Mouse (Mus musculus) gastrocnemius, postnatal 25 days (tissue): ENCODE results near the gene Acox1. TPM values are rescaled to one million over a fixed set of nuclear protein-coding genes. Genes with fewer than 3 reads are reported as not detected.

Experiments used
- DNase-seq: peaks from one replicate; pipeline ENCODE4 v3.0.0; 2022
- total RNA-seq, 2 experiments: library from RNA; stranded (reverse); gene quantifications; 1 replicate in 1 of 2; 2 replicates in 1 of 2; pipeline ENCODE4 v1.2.3; 2021

The Acox1 gene
- total RNA-seq, 2 experiments from 2014 or later = 56.1 to 73.6 TPM

DNA sequence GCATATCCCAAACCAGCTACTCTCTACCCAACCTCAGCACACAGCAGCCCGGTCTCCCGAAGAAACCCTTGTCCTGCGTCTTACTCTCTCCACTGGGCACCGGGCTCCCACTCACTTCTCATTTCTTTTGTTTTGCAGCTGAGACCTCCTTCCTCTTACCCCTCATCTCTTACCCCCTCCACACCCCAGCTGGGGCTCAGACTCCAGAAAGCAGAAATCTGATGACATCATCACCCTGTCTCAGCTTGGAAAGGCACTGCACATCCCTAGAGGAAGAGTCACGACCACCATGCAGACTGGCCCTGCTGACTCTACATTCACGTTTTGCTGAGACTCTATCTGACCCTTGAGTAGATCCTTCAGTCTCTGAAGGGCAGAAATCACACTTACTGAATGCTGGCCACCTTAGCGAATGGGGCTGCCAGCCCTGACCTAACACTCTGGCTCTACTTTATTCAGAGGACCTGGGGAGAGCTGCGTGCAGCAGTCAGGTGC lies 68.8 kb downstream of the Acox1 start:
- DNase-seq = no peak

DNA sequence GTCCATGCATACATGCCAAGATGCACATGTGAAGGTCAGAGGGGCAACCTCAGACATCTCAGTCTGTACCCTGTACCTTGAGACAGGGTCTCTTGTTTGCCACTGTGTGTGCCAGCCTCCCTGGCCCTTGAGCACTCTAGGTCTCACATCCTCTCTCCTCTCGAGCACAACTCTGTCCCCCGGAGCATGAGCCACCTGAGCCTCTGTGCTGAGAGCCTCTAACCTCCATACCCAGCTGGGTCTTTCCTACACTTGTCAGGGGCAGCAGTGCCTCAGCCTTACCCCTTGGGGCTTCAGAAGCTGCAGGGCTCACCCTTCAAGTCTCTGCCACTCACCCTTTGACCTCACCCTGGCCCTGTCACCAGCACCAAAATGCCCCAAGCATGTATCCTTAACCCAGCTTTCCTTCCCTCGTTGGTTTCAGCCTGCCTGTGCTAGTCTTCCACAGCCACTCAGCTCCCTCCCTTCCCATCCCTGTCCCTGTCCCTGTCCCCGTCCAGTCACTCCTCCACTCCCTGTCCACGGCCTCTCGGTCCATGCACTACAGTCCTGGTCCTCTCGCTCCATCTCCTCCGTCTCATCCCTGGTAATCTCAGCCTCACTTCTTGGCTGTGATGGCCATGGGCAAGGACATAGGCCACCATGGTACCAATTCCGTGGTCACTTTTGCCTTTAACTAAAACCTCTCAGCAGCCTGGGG lies 69.6 kb downstream of the Acox1 start:
- no peak for DNase-seq

DNA sequence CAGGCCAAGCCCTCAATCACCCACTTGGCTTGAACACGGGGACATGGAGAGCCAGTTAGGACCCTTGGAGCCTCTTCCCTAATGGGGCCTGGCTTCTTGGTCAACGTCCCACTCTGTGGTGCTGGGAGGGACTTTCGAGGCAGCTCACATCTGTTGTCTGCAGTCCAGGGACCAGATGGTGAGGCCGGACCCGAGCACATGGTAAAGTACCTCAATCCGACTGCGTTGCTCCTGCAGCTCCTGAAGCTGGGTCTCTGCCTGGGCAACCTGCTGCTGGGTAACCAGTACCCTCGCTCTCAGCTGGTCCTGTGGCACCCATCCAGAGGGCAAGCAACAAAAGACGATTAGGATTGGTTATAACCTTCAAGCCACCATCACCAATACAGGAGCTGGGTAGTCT lies 70.9 kb downstream of the Acox1 start:
- DNase-seq = no peak

DNA sequence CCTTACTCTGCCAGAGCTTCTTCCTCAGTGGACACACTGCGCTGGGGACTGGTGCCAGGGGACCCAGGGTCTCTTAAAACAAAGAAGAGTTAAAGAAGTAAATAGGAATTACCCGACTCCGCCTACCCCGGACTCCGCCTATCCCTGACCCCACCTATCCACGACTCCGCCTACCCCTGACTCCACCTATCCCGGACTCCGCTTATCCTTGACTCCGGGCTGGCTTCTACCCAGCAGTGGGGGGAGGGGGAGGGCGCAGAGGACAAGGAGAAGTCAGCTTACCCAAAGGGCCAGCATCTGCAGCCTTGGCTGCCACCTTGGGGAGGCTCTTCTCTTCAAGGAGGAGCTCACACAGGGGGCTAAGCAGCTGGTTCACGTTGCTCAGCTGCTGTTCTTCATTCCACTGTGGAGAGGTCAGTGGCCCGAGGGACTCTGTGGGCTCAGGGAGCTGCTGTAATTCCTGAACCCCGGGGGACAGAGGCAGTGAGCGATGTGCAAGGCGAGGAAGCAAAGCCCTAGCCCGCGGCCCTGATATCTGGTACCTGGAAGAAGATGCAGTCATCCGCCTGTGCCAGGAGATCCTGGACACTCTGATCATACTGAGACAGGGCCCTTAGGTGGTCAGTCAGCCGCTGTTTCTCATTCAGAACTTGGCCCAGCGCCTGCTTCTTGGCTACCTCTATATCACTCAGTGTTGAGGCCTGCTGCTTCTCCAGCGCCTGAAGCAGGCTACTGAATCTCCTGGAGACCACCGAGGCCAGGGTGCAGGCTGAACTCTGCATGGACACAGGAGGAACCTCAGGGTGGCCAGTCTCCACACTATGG lies 71.5 kb downstream of the Acox1 start, which contains the start of gene Trim47:
TSS of gene Trim47 (minus strand) at position 55 of the 825 bp plus-strand sequence.
- DNase-seq = peak; percentile 69

DNA sequence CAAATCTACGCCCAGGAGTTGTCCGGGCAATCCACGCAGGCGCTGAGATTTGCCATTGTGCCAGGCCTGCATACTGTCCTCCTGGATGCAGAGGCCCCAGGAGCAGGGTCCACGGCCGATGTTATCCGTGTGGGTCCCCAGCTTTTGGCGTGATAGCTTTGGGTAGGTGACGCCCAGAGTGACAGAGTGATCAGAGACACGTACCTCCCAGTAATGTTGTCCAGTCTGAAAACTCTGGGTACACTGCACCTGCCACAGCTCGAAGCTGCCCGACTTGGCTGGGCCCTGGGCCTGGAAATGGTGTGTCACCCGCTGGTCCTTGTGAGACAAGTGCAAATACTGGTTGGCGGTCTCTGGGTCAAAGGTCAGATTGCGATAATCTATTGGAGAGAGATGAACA lies 72.6 kb downstream of the Acox1 start:
- no peak for DNase-seq

Other genes starting within 250 kb of the Acox1 start
- 1 to 10 TPM; 4.2 to 4.5 TPM for gene Itgb4, start 224.3 kb downstream of the Acox1 start, total RNA-seq
- gene Galk1, start 186.3 kb downstream of the Acox1 start, total RNA-seq = 1 to 10 TPM; 3.6 to 4.3 TPM
- 10 to 100 TPM; 65.8 to 68.4 TPM for gene H3f3b, start 171.1 kb downstream of the Acox1 start, total RNA-seq
- 1 to 10 TPM; 6.1 to 6.6 TPM for gene Unk, start 168.7 kb downstream of the Acox1 start, total RNA-seq
- gene Unc13d, start 121.1 kb downstream of the Acox1 start, total RNA-seq = under 1 TPM; 0.16 to 0.38 TPM
- 10 to 100 TPM; 58.1 to 64.4 TPM for gene Wbp2, start 112.0 kb downstream of the Acox1 start, total RNA-seq
- 10 to 100 TPM in 1 of 2 experiments, 1 to 10 TPM in 1; 7.9 to 14.5 TPM for gene Trim47, start 71.8 kb downstream of the Acox1 start, total RNA-seq
- 1 to 10 TPM; 5.1 to 5.4 TPM for gene Trim65, start 67.9 kb downstream of the Acox1 start, total RNA-seq
- gene Mrpl38, start 60.2 kb downstream of the Acox1 start, total RNA-seq = 10 to 100 TPM; 48.7 to 50.8 TPM
- gene Fbf1, start 30.9 kb downstream of the Acox1 start, total RNA-seq = 10 to 100 TPM in 1 of 2 experiments, 1 to 10 TPM in 1; 8.8 to 11.4 TPM
- 10 to 100 TPM; 19.9 to 22.5 TPM for gene Ten1, start 190 bp downstream of the Acox1 start, total RNA-seq
- gene Evpl, start 39.0 kb upstream of the Acox1 start, total RNA-seq = under 1 TPM; 0.05 to 0.13 TPM
- gene Srp68, start 75.2 kb upstream of the Acox1 start, total RNA-seq = 10 to 100 TPM; 65.8 to 75.9 TPM
- under 1 TPM in 1 of 2 experiments, not detected in 1; 0.31 TPM for gene Galr2, start 81.9 kb upstream of the Acox1 start, total RNA-seq
- gene Exoc7, start 108.2 kb upstream of the Acox1 start, total RNA-seq = 10 to 100 TPM; 66.5 to 69.1 TPM
- gene Foxj1, start 136.4 kb upstream of the Acox1 start, total RNA-seq = under 1 TPM in 1 of 2 experiments, not detected in 1; 0.27 TPM
- 10 to 100 TPM; 21.8 to 31.4 TPM for gene Rnf157, start 214.0 kb upstream of the Acox1 start, total RNA-seq
- 10 to 100 TPM; 35.9 to 40.4 TPM for gene Ubald2, start 235.0 kb upstream of the Acox1 start, total RNA-seq